Mouse (Mus musculus): ENCODE data around the gene Gm28374.

Gm28374 gene

GRCm38 (mm10) chr19:6094119-6094518, 12.1 kb upstream of the Gm28374 start, which contains the start of gene AC131692.1:
Gene AC131692.1 (plus strand): TSS chr19:6094419.
- in situ Hi-C loops (cut with MboI, MseI): no loop called here

GRCm38 (mm10) chr19:6088841-6089240, 6.8 kb upstream of the Gm28374 start:
- in situ Hi-C loops (cut with MboI, MseI): no loop called here

- in situ Hi-C loops (cut with MboI, MseI): no loop called here
Measured at GRCm38 (mm10) chr19:6085417-6085879, 3.4 kb upstream of the Gm28374 start.

DNA sequence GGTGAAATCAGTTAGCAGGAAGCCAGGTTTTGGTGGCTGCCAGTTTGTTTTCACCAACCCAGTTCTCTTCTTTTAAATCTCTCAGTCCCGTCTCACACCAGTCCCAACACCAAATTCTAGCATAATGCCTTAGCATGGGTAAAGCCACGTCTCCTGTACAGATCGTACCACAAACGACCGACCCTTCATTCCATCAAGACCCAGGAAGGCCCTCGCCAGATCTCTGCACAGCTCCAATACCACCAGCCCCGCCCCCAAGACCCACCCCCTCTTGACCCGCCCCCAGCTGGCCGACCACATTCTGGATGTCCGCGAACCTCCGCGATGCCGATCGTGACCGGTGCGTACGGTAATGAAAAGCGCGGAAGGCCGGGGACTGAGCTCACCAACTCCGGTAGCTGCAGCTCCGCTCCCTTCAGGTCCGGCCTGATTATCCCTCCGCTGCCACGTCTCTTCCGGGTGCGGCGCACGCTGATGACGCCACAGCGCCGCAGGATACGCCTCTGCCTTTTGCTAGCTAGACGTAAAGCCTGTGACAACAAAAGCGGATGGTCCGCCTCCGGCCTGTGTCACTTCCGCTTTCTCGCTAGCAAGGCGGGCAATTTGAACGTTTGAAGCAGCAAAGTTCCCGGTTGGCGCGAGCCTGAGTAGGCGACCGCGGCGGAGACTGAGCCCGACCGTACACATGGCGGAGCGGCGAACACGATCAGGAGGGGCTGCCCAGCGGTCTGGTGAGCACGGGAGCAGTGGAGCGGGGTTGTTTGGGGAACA, 2.6 kb upstream of the Gm28374 start, which contains the start of the genes Zfpl1 and Cdca5:
Gene Zfpl1, minus strand, starts transcription at position 479 of the 771 bp plus-strand sequence.
Gene Cdca5, plus strand, starts transcription at position 506 of the 771 bp plus-strand sequence.
- in situ Hi-C loops (cut with MboI, MseI): loop anchor here (5.0 kb wide), 2 partner anchors 33 to 37 kb away; partner anchors contain the start of genes Sac3d1 and Syvn1

DNA sequence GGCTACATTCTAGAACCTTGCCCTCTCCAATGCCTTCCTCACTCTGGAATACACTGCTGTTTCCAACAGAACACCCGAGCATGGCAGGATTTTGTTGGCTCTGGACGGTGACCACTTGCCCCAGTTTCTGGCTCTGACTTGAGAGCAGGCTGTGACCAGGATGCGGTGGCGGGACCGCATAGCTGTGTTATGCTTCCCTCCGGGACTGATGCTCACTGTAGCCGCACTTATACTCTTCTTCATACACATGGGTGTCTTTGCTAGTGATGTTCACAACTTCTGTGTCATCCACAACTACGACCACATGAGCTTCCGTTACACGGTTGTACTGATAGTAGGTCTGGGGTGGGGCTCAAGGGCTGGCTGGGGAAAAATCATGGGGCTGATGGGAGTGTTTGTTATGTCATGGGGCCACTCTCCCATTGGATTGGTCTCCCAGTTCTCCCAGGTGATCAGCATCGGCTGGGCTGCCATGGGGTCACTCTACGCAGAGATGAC, 2.0 kb downstream of the Gm28374 start, which contains the start of gene Tmem262:
Gene Tmem262, plus strand, starts transcription at position 51 of the 498 bp plus-strand sequence.
- in situ Hi-C loops (cut with MboI, MseI): loop anchor here (5.0 kb wide), 2 partner anchors 33 to 37 kb away; partner anchors contain the start of genes Sac3d1 and Syvn1

DNA sequence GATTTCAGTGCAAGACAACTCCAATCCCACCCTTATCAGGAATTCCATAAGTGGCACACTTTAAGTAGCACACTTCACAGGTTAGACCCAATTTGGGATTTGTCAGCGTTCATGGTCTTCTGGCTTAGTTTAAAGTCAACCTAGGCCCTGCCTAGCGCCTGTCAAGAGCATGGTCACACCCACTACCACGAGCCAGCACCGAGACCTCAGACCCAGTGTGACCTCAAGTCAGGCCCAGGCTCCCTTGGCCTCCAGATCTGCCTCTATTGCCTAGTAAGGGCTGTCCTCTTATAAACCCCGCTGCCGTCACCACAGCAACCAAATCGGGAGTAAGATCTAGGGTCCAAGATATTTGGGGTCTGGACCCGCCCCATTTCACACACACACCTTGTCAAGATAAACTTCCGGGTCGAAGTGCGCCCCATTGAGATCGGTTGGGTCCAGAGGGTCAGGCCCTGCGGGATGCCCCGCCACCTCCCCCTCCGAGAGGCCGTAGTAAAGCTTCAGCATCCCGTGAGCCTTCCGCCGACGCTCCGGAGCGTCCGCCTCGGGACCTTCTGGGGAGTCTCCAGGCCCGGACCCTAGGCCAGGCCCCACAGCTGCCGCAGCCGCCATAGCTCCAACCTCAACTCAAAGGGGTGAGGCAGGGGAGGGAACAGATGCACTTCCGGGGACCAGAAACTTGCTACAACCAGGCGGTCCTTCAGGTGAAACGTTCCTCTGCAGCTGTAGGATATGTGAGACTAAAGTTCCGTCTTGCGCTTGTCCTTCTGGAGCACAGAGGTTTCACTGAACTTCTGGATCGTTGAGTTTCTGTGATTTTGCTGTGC, 5.3 kb downstream of the Gm28374 start, which contains the start of gene Vps51:
Gene Vps51, minus strand, starts transcription at position 668 of the 830 bp plus-strand sequence.
- in situ Hi-C loops (cut with MboI, MseI): no loop called here

DNA sequence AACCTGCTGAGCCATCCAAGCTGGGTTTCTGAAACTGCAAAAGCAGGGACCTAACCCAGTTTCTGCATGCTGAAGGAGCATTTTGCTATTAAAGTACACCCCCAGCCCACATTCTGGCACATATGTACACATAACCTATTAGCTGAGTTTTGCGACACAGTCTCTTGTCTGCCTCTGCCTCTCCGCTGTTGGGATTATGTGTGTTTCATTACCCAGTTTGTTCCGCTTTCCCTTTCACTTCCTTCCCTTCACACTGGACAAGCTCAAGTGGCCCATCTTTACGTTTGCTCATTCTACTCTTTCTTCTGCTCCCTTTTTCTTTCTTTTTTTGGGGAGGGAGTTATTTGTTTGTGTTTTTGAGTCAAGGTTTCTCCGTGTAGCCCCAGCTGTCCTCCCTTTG, 8.2 kb downstream of the Gm28374 start:
- in situ Hi-C loops (cut with MboI, MseI): no loop called here

- in situ Hi-C loops (cut with MboI, MseI): no loop called here
Measured at GRCm38 (mm10) chr19:6071261-6071660, 10.8 kb downstream of the Gm28374 start.

DNA sequence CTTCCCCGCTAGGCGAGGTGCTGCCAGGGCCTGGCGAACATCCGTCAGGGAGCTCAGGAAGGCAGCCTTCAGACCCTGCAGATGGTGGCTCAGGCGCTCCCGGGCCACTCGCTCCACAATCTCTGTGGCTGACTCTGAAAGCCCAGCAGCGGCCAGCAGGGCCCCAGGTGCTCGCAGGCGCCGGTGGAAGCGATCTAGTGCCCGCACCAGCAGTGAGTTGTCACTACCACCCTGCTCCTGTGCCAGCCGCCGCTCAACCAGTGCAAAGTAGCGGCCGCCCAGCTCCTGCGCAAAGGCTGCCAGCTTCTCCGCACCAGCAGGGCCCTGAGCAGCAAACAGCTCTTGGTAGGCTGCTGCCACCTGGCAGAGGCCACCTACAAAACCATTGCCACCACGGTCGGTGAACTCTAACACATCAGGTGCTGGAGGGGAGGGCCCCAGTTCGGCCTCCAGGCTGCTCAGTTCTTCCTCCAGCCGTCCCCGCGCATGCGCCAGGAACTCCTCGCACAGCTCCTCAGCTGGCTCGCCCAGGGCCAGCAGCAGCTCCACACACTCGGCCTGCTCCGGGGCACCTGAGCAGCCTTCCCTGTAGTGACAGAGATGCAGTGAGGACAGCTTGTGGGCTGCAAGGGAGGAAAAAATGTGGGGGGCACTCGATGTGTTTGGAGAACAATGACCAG, 11.3 kb downstream of the Gm28374 start:
- in situ Hi-C loops (cut with MboI, MseI): no loop called here

DNA sequence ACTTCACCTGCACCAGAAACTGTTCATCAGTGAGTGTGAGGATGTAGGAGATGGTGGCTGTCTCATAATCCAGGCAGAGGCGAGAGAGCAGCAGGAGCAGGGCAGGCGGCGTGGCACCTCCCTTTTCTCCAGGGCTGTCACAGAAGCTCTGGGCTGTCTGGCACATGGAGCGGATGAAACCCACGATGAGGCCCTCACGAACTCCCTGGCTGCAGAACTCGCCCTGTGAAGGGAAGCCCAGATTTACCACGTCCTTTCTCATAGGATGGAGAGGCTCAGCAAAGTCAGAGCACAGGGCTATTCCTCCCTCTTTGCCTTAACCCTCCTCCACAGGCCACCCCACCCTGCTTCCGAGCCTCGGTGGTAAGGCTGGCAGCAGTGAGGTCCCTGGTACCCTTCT, 12.2 kb downstream of the Gm28374 start:
- in situ Hi-C loops (cut with MboI, MseI): loop anchor here (10.0 kb wide), 2 partner anchors 45 to 265 kb away; partner anchors contain the start of genes Men1 and Sac3d1

GRCm38 (mm10) chr19:6068951-6069350, 13.1 kb downstream of the Gm28374 start:
- in situ Hi-C loops (cut with MboI, MseI): loop anchor here (10.0 kb wide), 2 partner anchors 46 to 266 kb away; partner anchors contain the start of genes Men1 and Sac3d1

DNA sequence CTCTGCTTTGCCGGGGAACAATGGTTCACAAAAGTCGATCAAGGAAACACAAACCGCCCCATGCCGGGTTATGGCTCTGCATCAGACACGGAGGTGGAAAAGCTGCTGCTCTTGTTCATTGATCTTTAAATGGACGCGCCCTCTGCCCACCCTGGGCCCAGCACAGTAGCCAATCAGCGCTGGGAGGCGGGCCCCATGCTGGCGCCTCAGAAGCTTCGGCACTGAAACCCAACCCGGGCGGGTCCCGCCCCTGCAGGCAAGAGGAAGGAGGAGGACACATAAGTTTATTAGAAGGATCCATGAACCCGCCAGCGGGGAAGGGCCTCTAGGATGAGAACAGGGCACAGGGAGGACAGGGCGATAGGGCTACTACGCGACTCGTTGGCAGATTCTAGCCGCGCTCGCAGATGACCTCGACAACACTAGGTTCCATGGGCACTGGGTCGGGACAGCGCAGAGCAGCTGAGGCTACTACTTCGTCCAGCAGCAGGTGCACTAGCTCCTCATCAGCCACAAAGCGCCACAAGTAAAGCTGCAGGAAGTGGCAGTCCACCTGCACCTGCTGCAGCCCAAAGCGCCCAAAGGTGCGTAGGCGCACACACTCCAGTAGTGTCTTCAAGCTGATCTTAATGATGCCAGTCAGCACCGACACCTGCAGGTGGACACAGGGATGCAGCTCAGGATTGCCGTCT, 14.2 kb downstream of the Gm28374 start, which contains the start of gene Tm7sf2:
Gene Tm7sf2, minus strand, starts transcription at position 650 of the 692 bp plus-strand sequence.
- in situ Hi-C loops (cut with MboI, MseI): loop anchor here (10.0 kb wide), 2 partner anchors 47 to 267 kb away; partner anchors contain the start of genes Men1 and Sac3d1

DNA sequence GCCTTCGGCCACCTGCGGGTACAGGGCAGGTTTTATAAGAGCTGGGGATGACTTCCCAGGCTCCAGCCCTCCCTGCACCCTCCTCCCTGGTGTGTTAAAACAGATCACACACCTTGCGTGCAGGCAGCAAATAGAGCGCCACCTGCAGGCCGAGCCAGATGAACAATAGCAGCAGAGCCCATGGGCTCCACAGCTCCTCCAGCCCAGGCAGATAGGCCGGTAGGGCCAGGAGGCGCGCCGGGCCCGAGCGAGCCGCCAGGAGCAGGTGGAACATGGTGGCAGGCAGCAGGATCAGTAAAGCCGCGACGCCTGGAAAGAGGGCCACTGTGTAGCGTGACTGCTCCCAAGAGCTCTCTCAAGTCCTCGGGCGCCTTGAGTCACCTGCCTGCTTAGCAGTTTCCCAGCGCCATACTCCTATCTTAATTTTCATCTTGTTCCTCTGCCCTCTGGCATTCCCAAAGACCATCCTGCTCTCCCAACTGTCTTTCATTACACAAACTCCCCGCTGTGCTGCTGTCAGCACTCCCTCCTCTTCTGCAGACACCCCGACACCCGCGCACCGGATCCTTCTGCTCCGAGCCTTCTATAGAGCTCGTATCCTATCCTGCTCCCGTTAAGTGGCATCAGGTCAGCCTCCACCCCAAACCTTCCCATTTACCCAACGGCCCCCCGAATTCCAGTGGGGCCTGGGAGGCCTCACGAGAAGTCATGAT, 14.9 kb downstream of the Gm28374 start:
- in situ Hi-C loops (cut with MboI, MseI): loop anchor here (10.0 kb wide), 2 partner anchors 48 to 268 kb away; partner anchors contain the start of genes Men1 and Sac3d1

- in situ Hi-C loops (cut with MboI, MseI): loop anchor here (10.0 kb wide), 2 partner anchors 48 to 268 kb away; partner anchors contain the start of genes Men1 and Sac3d1
Measured at GRCm38 (mm10) chr19:6066571-6066970, 15.5 kb downstream of the Gm28374 start.

DNA sequence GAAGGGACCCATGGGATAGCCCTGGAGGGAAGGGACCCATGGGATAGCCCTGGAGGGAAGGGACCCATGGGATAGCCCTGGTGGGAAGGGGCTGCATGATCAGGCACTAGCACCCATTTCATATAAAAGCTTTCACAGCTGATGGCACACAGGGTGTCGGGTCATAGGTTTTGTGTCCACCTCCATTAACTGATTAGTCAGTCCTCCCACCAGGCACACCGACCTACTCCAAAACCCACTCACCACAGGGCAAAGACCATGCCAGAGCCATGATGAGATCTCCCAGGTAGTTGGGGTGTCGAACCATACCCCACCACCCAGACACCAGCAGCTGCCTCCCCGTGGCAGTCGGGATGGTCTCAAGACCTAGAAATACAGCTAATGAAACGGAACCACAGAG, 19.0 kb downstream of the Gm28374 start:
- in situ Hi-C loops (cut with MboI, MseI): loop anchor here (10.0 kb wide), 2 partner anchors 52 to 272 kb away; partner anchors contain the start of genes Men1 and Sac3d1

DNA sequence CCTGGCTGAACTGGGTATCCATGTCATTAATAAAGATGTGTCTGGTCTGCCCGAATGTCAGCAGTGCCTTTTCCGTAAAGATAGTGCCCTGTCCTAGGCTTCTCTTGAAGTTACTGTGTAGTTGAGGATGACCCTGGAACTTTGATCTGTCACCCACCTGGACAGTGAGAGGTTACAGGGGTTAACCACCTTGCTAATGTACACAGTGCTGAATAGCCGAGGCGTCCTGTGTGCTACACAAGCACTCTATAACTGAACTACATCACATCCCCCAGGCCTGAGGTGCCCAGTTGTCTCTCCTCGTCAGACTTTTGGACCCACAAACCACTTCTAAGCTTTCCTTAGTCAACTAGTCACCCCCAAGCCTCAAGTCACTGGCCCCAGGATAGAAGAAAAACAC, 19.6 kb downstream of the Gm28374 start:
- in situ Hi-C loops (cut with MboI, MseI): loop anchor here (10.0 kb wide), 2 partner anchors 52 to 272 kb away; partner anchors contain the start of genes Men1 and Sac3d1

- in situ Hi-C loops (cut with MboI, MseI): loop anchor here (10.0 kb wide), 2 partner anchors 53 to 273 kb away; partner anchors contain the start of genes Men1 and Sac3d1
Measured at GRCm38 (mm10) chr19:6061641-6062302, 20.3 kb downstream of the Gm28374 start.

DNA sequence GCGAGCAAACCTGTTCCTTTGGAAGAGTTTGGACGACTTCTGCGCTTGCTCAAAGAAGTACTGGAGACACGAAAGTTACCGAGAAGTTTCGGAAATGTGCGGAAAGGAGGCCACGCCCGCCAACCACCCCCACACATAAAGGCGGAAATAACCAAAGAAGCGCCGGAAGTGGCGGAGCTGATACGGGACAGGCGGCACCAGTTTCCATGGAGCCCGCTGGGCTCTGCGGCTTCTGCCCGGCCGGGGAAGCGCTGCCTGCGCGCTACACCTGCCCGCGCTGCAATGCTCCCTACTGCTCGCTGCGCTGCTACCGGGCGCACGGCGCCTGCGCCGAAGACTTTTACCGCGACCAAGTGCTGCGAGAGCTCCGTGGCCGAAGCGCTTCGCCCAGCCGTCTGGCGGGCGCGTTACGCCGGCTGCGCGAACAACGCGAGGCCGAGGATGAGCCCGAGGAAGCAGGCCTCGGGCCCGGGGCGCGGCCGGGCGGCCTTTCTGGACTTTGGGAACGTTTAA, 21.0 kb downstream of the Gm28374 start, which contains the start of gene Znhit2:
Gene Znhit2, plus strand, starts transcription at position 172 of the 513 bp plus-strand sequence.
- in situ Hi-C loops (cut with MboI, MseI): loop anchor here (10.0 kb wide), 2 partner anchors 54 to 274 kb away; partner anchors contain the start of genes Men1 and Sac3d1

All from T-helper 1 cell (primary cell).